In the genomic region with DNA sequence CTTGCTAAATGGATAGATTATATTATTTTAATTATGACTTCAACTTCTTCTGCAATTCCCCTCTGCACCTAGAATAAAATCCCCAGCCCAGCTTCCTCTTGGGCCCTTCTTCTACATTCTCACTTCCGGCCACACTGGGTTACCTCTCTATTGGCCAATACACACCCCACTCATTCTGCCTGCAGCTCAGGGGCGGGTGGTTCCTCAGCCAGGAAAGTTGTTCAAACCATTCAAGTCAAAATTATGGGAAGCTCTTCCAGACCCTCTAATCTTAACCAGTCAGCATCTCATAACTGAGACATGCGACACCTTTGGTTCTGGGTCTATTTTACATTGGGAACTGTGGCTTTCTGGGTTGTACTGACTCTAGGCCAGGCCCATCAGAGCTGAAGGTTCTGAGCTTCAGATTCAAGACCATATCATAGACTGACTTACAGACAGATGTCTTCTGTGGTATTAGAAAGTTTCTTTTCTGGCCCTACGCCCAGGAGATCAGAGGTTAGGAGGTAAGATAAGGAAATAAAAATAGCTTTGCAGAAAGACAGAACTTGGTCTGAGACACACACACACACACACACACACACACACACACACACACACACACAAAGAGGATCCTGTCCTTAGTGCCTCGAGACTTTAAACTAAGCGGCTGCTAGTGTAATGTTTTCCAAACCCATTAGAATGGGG, we compare ENCODE assay signal across 10 mouse cellular contexts. TPM values are rescaled to one million over a fixed set of nuclear protein-coding genes. Genes with fewer than 3 reads are reported as not detected.
DNase-seq lines count a peak whose midpoint lies in the region; ATAC-seq and TF ChIP-seq lines count a peak whose summit lies in the region.
"Had no signal": no experiment of that assay in that cellular context is flagged by ENCODE, and none has a peak within 500 bp of the region (broad histone marks: within the 10 kb centered on the region; RNA-seq: fewer than 3 reads in every experiment).

No protein-coding gene starts in this region.

- no peak overlapping the region; the same call in 1 of the 2 replicates for H3K4me2 ChIP-seq in CH12.LX (ENCODE audit: insufficient read depth, low read depth, poor library complexity, severe bottlenecking)
- no peak overlapping the region for H3K4me2 ChIP-seq in heart, embryonic 16.5 days (ENCODE audit: low read depth, low read length)
- no peak overlapping the region for H3K4me2 ChIP-seq in hindbrain, embryonic 16.5 days (ENCODE audit: low read length)
- H3K4me2 ChIP-seq: limb, embryonic 12.5 days had no signal

- TF ChIP-seq POLR2A in CH12.LX (IDR thresholded peaks at IDR 0.05; ENCODE audit: low read depth, low read length): no peak

- ATAC-seq in heart, embryonic 16.5 days (replicated peaks; ENCODE audit: extremely low read depth, insufficient read depth, low FRiP score): peak; percentile 24; the same call in 1 of the 2 replicates
- ATAC-seq in hindbrain, embryonic 16.5 days: no peak

- 28% methylated on average over 6 of the region's 6 CpGs for WGBS in heart, embryonic 16.5 days
- 87% methylated on average over 6 of the region's 6 CpGs for WGBS in hindbrain, embryonic 16.5 days

- no peak overlapping the region for H3K4me3 ChIP-seq in CH12.LX (replicated peaks in 1 of 3; ENCODE audit: low read depth in 2 of 3, low read length in 2 of 3, poor library complexity in 1 of 3)
- H3K4me3 ChIP-seq in heart, embryonic 16.5 days (ENCODE audit: low read length): no peak overlapping the region
- H3K4me3 ChIP-seq in hindbrain, embryonic 16.5 days (ENCODE audit: low read length): no peak overlapping the region
- H3K4me3 ChIP-seq: limb, embryonic 12.5 days had no signal

- peak overlapping the region; percentile 60; the same call in 1 of the 2 replicates for H3K27ac ChIP-seq in CH12.LX (ENCODE audit: insufficient read depth, low read depth)
- H3K27ac ChIP-seq in heart, embryonic 16.5 days (ENCODE audit: low read length): peak overlapping the region; percentile 90
- no peak overlapping the region for H3K27ac ChIP-seq in hindbrain, embryonic 16.5 days (ENCODE audit: low read depth, low read length)

- dilution Hi-C loops in CH12.LX (cut with MboI; ENCODE audit: extremely low pct_ligation_motif_present, extremely low pct_unique_long_range_greater_than_20kb, low sequenced_read_pairs): no loop called here

- DNase-seq in B cell, adult 2 months: peak; percentile 74 to 77
- peak; percentile 63 for DNase-seq in CH12.LX (ENCODE audit: extremely low read depth)
- peak; percentile 56 for DNase-seq in lung, postnatal 25 days (ENCODE audit: low spot score)
- DNase-seq in left cerebral cortex, postnatal 25 days (ENCODE audit: low spot score in 2 of 2): no peak
- no peak for DNase-seq in layer of hippocampus, postnatal 36 days
- no peak for DNase-seq in right cerebral cortex, postnatal 25 days
- DNase-seq: retina, postnatal 1 day had no signal

- TF ChIP-seq CTCF in CH12.LX (conservative IDR thresholded peaks at IDR 0.05 in 1 of 2, IDR thresholded peaks at IDR 0.05 in 1 of 2; ENCODE audit: low read depth in 2 of 2, low read length in 2 of 2): no peak

- peaks cover 3 to 11% of the 10 kb centered on the region in 2 experiments for H3K36me3 ChIP-seq in CH12.LX (replicated peaks in 1 of 2; ENCODE audit: control insufficient read depth in 1 of 2, insufficient read depth in 1 of 2, low read length in 1 of 2)
- H3K36me3 ChIP-seq in heart, embryonic 16.5 days (ENCODE audit: control insufficient read depth, insufficient read depth): peaks cover 2% of the 10 kb centered on the region; the same call in 1 of the 2 replicates
- no peaks in the 10 kb centered on the region for H3K36me3 ChIP-seq in hindbrain, embryonic 16.5 days (ENCODE audit: control insufficient read depth, insufficient read depth, low read length)

- no peaks in the 10 kb centered on the region for H3K27me3 ChIP-seq in CH12.LX (replicated peaks)
- no peaks in the 10 kb centered on the region for H3K27me3 ChIP-seq in heart, embryonic 16.5 days (ENCODE audit: control insufficient read depth, insufficient read depth, low read length)
- H3K27me3 ChIP-seq in hindbrain, embryonic 16.5 days (replicated peaks; ENCODE audit: control insufficient read depth, insufficient read depth, low read length): no peaks in the 10 kb centered on the region
- H3K27me3 ChIP-seq: limb, embryonic 12.5 days had no signal

- peak; percentile 24; the same call in 1 of the 2 replicates for TF ChIP-seq EP300 in CH12.LX (IDR thresholded peaks at IDR 0.05; ENCODE audit: low read length)

- no peaks in the 10 kb centered on the region for H3K9me3 ChIP-seq in CH12.LX (replicated peaks; ENCODE audit: low read length)
- no peaks in the 10 kb centered on the region for H3K9me3 ChIP-seq in heart, embryonic 16.5 days (replicated peaks; ENCODE audit: control insufficient read depth, low read length)
- no peaks in the 10 kb centered on the region for H3K9me3 ChIP-seq in hindbrain, embryonic 16.5 days (ENCODE audit: control insufficient read depth, low read length)
- H3K9me3 ChIP-seq: limb, embryonic 12.5 days had no signal

- peaks cover 13 to 57% of the 10 kb centered on the region in 2 experiments for H3K4me1 ChIP-seq in CH12.LX (ENCODE audit: control insufficient read depth in 1 of 2, insufficient read depth in 2 of 2)
- peaks cover 44% of the 10 kb centered on the region for H3K4me1 ChIP-seq in heart, embryonic 16.5 days (ENCODE audit: control insufficient read depth, insufficient read depth, low read length)
- peaks cover 19% of the 10 kb centered on the region for H3K4me1 ChIP-seq in hindbrain, embryonic 16.5 days (ENCODE audit: control insufficient read depth, insufficient read depth, low read depth, low read length)

- 0 out of 2 replicates have a peak, but pooled peaks cover 2% of the 10 kb centered on the region for H3K79me2 ChIP-seq in CH12.LX (replicated peaks; ENCODE audit: control insufficient read depth, extremely low read depth, insufficient read depth, poor library complexity, severe bottlenecking)

- H3K9ac ChIP-seq in CH12.LX (ENCODE audit: insufficient read depth, low read depth): peak overlapping the region; percentile 44
- no peak overlapping the region for H3K9ac ChIP-seq in heart, embryonic 16.5 days (ENCODE audit: low read length)
- no peak overlapping the region for H3K9ac ChIP-seq in hindbrain, embryonic 16.5 days (ENCODE audit: low read depth, low read length)
- H3K9ac ChIP-seq: limb, embryonic 12.5 days had no signal

- in situ Hi-C loops in CH12.LX (cut with MboI; ENCODE audit: low pct_ligation_motif_present, low pct_unique_long_range_greater_than_20kb, low sequenced_read_pairs): no loop called here

- TF ChIP-seq RAD21 in CH12.LX (IDR thresholded peaks at IDR 0.05; ENCODE audit: low read depth, low read length): no peak

- intact Hi-C loops in left cerebral cortex, postnatal 25 days (cut with DNase I): no loop called here

TF ChIP-seq in CH12.LX, 34 proteins besides CTCF, POLR2A, EP300 and RAD21 (continues in another document):
- TF ChIP-seq ETS1 (conservative IDR thresholded peaks at IDR 0.05; ENCODE audit: low read depth, low read length): peak; percentile 17; the same call in 1 of the 2 replicates
- TF ChIP-seq TCF12 (IDR thresholded peaks at IDR 0.05; ENCODE audit: low read depth, low read length): 0 out of 2 replicates have a peak, but pooled peaks have one; percentile 6
- TF ChIP-seq MEF2A (IDR thresholded peaks at IDR 0.05; ENCODE audit: borderline replicate concordance, low read depth, low read length): peak; percentile 45; the same call in 1 of the 2 replicates
- TF ChIP-seq GABPA (IDR thresholded peaks at IDR 0.05; ENCODE audit: insufficient replicate concordance, low read depth, low read length): no peak

RNA-seq across cellular contexts. Expression of a gene that starts 2.2 kb away (rescaled TPM):
- 36.3 and 37.7 TPM in 2 replicates for total RNA-seq in CH12.LX (2012; rRNA removed)
- total RNA-seq in CH12.LX (2014; rRNA removed): 22.5 and 23.0 TPM in 2 replicates
- polyA plus RNA-seq in CH12.LX (2012; ENCODE audit: insufficient read length, low read depth): 67.4 and 70.2 TPM in 2 replicates
- polyA plus RNA-seq in heart, embryonic 16.5 days (2015; fragmentation: Nextera tagmentation; extraction: Ambion mirVana): 37.7 and 42.5 TPM in 2 replicates
- polyA plus RNA-seq in hindbrain, embryonic 16.5 days (2015; fragmentation: Nextera tagmentation; extraction: Ambion mirVana): 25.9 and 31.0 TPM in 2 replicates
- total RNA-seq in left cerebral cortex, postnatal 25 days (2021): 10 to 100 TPM; 19.5 to 20.2 TPM
- 10 to 100 TPM; 14.7 to 16.6 TPM for total RNA-seq in layer of hippocampus, postnatal 36 days (2021)

RNA-seq across cellular contexts. Expression of a gene that starts 16.2 kb away (rescaled TPM):
- total RNA-seq in CH12.LX (2012; rRNA removed) (15.4 and 15.7 TPM in 2 replicates), CH12.LX (2014; rRNA removed) (8.9 and 11.0 TPM in 2 replicates)
- polyA plus RNA-seq in CH12.LX (2012; ENCODE audit: insufficient read length, low read depth): 11.1 and 11.3 TPM in 2 replicates
- polyA plus RNA-seq in heart, embryonic 16.5 days (2015; fragmentation: Nextera tagmentation; extraction: Ambion mirVana): 55.0 and 59.3 TPM in 2 replicates
- polyA plus RNA-seq in hindbrain, embryonic 16.5 days (2015; fragmentation: Nextera tagmentation; extraction: Ambion mirVana): 46.5 and 52.9 TPM in 2 replicates
- 10 to 100 TPM; 17.6 to 18.5 TPM for total RNA-seq in left cerebral cortex, postnatal 25 days (2021)
- total RNA-seq in layer of hippocampus, postnatal 36 days (2021): 10 to 100 TPM; 21.2 to 23.2 TPM

RNA-seq across cellular contexts. Expression of a gene that starts 16.3 kb away (rescaled TPM):
- total RNA-seq in CH12.LX (2012; rRNA removed): not detected in 2 replicates
- not detected in 2 replicates for total RNA-seq in CH12.LX (2014; rRNA removed)
- polyA plus RNA-seq in CH12.LX (2012; ENCODE audit: insufficient read length, low read depth): not detected in 2 replicates
- 1.3 and 1.4 TPM in 2 replicates for polyA plus RNA-seq in heart, embryonic 16.5 days (2015; fragmentation: Nextera tagmentation; extraction: Ambion mirVana)
- 4.5 and 5.3 TPM in 2 replicates for polyA plus RNA-seq in hindbrain, embryonic 16.5 days (2015; fragmentation: Nextera tagmentation; extraction: Ambion mirVana)
- 1 to 10 TPM; 7.4 to 9.5 TPM for total RNA-seq in left cerebral cortex, postnatal 25 days (2021)
- total RNA-seq in layer of hippocampus, postnatal 36 days (2021): 1 to 10 TPM; 6.4 to 8.6 TPM

RNA-seq across cellular contexts. Expression of a gene that starts 23.7 kb away (rescaled TPM):
- total RNA-seq in CH12.LX (2012; rRNA removed) (11.4 and 11.7 TPM in 2 replicates), CH12.LX (2014; rRNA removed) (14.3 and 15.2 TPM in 2 replicates)
- polyA plus RNA-seq in CH12.LX (2012; ENCODE audit: insufficient read length, low read depth): 10.5 and 11.8 TPM in 2 replicates
- polyA plus RNA-seq in heart, embryonic 16.5 days (2015; fragmentation: Nextera tagmentation; extraction: Ambion mirVana): 12.9 and 14.4 TPM in 2 replicates
- 16.9 and 18.2 TPM in 2 replicates for polyA plus RNA-seq in hindbrain, embryonic 16.5 days (2015; fragmentation: Nextera tagmentation; extraction: Ambion mirVana)
- total RNA-seq in left cerebral cortex, postnatal 25 days (2021): 10 to 100 TPM; 17.4 to 20.0 TPM
- total RNA-seq in layer of hippocampus, postnatal 36 days (2021): 10 to 100 TPM; 20.1 to 23.1 TPM

RNA-seq across cellular contexts. Expression of a gene that starts 45.3 kb away (rescaled TPM):
- total RNA-seq in CH12.LX (2012; rRNA removed) (41.0 and 43.6 TPM in 2 replicates), CH12.LX (2014; rRNA removed) (140 and 151 TPM in 2 replicates)
- 163 and 191 TPM in 2 replicates for polyA plus RNA-seq in CH12.LX (2012; ENCODE audit: insufficient read length, low read depth)
- polyA plus RNA-seq in heart, embryonic 16.5 days (2015; fragmentation: Nextera tagmentation; extraction: Ambion mirVana): 179 and 196 TPM in 2 replicates
- 57.2 and 62.9 TPM in 2 replicates for polyA plus RNA-seq in hindbrain, embryonic 16.5 days (2015; fragmentation: Nextera tagmentation; extraction: Ambion mirVana)
- total RNA-seq in left cerebral cortex, postnatal 25 days (2021): 10 to 100 TPM; 59.5 to 61.3 TPM
- 10 to 100 TPM; 61.5 to 63.0 TPM for total RNA-seq in layer of hippocampus, postnatal 36 days (2021)

Comparison
In these comparisons a context has a peak if more than half of its experiments do, and no peak if none do; other contexts are left out.
1. DNase-seq: peak in B cell, adult 2 months (2 of 2), CH12.LX (single experiment) and lung, postnatal 25 days (single experiment); none in left cerebral cortex, postnatal 25 days (0 of 2), layer of hippocampus, postnatal 36 days (0 of 2) and right cerebral cortex, postnatal 25 days (single experiment).
2. RNA of a gene that starts 16.3 kb away (total RNA-seq): 7.4 to 9.5 TPM in left cerebral cortex, postnatal 25 days and 6.4 to 8.6 TPM in layer of hippocampus, postnatal 36 days; not detected in CH12.LX; every median in the first group is over 4 times any median in the second.